Mouse (Mus musculus) midbrain, embryonic 15.5 days (tissue): ENCODE results near the gene Cd300lf. TPM values are rescaled to one million over a fixed set of nuclear protein-coding genes. Genes with fewer than 3 reads are reported as not detected.

ENCODE experiments used
- ATAC-seq: fragments of 200-750 bp; cut with Nextera tagmentation; replicated peaks from 2 replicates; pipeline ENCODE4 v1.8.0; 2017; ENCODE audit warnings: moderate TSS enrichment
- H3K27ac ChIP-seq: fragments of 300-500 bp; sonication (generic); 2 replicates; pipeline ENCODE4 v1.5.1; 2015; ENCODE audit warnings: mild to moderate bottlenecking, inconsistent platforms
- H3K27me3 ChIP-seq: fragments of 300-500 bp; sonication (generic); replicated peaks from 2 replicates; pipeline ENCODE4 v1.6.1; 2015; ENCODE audit warnings: inconsistent platforms
- H3K36me3 ChIP-seq: fragments of 300-500 bp; sonication (generic); replicated peaks from 2 replicates; pipeline ENCODE4 v1.6.1; 2015; ENCODE audit warnings: inconsistent platforms
- H3K4me1 ChIP-seq: fragments of 300-500 bp; sonication (generic); 2 replicates; pipeline ENCODE4 v1.6.1; 2015; ENCODE audit warnings: inconsistent platforms
- H3K4me2 ChIP-seq: fragments of 300-500 bp; sonication (generic); 2 replicates; pipeline ENCODE4 v1.6.1; 2015; ENCODE audit warnings: inconsistent platforms, mild to moderate bottlenecking, moderate library complexity
- H3K4me3 ChIP-seq: fragments of 300-500 bp; sonication (generic); 2 replicates; pipeline ENCODE4 v1.5.1; 2015; ENCODE audit warnings: mild to moderate bottlenecking, inconsistent platforms
- H3K9ac ChIP-seq: fragments of 300-500 bp; sonication (generic); 2 replicates; pipeline ENCODE4 v1.6.1; 2015; ENCODE audit warnings: mild to moderate bottlenecking, inconsistent platforms
- H3K9me3 ChIP-seq: fragments of 300-500 bp; sonication (generic); 2 replicates; pipeline ENCODE4 v1.6.1; 2016; ENCODE audit warnings: inconsistent platforms
- WGBS: fragments of 180-500 bp; shearing (Covaris S2); methylation state at CpG from one replicate; pipeline ENCODE4 v1.1.7; 2015; ENCODE audit warnings: mixed read lengths; 5-methylcytosine and 5-hydroxymethylcytosine counted together
- polyA plus RNA-seq: library from polyadenylated mRNA; unstranded; fragments of >200 nt; fragmentation: Nextera tagmentation; extraction: Ambion mirVana; gene quantifications from 2 replicates; pipeline ENCODE4 v1.2.1, GENCODE M21; 2015

Cd300lf gene
- polyA plus RNA-seq, 1 experiment from 2014 or later, result 0.27 TPM

DNA sequence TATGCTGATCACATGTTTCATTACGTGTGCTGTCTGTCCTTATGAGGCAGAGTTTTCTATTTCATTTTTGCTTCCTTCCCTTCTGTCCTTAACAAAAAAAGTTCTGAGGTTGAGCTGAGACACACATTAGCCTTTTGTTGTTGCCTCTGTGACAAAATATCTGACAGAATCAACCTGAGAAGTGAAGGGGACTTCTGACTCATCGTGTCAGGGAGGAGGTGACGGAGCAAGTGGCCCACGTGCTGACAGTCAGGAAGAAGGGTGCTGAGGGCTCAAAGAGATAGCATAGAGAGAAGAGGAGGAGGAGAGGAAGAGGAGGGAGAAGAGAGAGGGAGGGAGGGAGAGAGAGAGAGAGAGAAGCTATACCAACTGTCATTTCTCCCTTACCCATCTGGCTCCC lies 5.3 kb downstream of the Cd300lf start:
- Histone ChIP-seq H3K4me3 (no peak overlapping the region), H3K36me3 (no peaks in the 10 kb centered on the region), H3K9me3 (no peaks in the 10 kb centered on the region), H3K9ac (no peak overlapping the region), H3K27ac (no peak overlapping the region), H3K27me3 (no peaks in the 10 kb centered on the region), H3K4me1 (no peaks in the 10 kb centered on the region), H3K4me2 (no peak overlapping the region)
- ATAC-seq, result no peak
- 84% methylated on average over 4 of the region's 4 CpGs for WGBS

DNA sequence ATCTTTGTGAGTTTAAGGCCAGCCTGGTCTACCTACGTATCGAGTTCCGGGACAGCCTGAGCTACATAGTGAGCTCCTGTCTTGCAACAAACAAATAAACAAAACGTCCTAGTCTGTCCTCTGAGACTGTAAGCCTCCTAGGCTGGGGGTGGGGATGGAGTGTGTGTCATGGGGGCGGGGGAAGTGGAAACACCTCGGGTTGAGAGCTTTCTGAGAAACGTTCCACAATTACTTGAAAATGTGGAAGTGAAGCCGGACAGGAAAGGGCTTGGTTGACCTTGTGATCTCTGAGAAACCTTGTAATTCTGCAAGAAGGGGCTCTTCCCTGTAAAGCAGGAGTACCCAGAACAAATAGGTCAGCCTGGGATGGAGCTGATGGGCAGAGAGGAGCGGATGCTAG lies 14.4 kb downstream of the Cd300lf start:
- H3K9me3 ChIP-seq, result no peaks in the 10 kb centered on the region
- no peaks in the 10 kb centered on the region for H3K36me3 ChIP-seq
- H3K27me3 ChIP-seq, result no peaks in the 10 kb centered on the region
- 80% methylated on average over 9 of the region's 9 CpGs for whole genome bisulfite sequencing
- no peak overlapping the region for H3K9ac ChIP-seq
- no peak overlapping the region for H3K4me2 ChIP-seq
- H3K27ac ChIP-seq, result no peak overlapping the region
- ATAC-seq, result no peak
- H3K4me3 ChIP-seq, result no peak overlapping the region
- no peaks in the 10 kb centered on the region for H3K4me1 ChIP-seq

DNA sequence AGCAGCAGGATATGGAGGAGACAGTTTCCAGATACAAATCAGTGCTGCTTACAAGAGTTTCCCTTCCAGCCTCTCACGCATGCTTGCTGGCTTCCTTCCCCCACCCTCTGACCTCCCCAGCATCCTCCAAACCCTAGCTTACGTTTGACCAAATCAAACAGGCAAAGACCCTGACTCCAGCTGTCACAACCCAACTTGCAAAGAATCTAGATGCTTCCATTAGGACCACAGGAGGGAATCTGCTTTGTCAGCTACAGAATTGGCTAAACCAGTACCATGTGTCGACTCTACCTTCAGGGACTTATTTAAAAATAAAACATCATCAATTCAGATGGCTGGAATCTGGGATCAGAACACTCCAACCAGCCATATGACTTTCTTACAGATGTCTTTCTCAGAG lies 21.6 kb downstream of the Cd300lf start:
- no peaks in the 10 kb centered on the region for H3K9me3 ChIP-seq
- H3K4me1 ChIP-seq, result peaks cover 4% of the 10 kb centered on the region; the same call in 1 of the 2 replicates
- no peak overlapping the region for H3K27ac ChIP-seq
- no peak overlapping the region for H3K4me3 ChIP-seq
- ATAC-seq, result no peak
- H3K36me3 ChIP-seq, result no peaks in the 10 kb centered on the region
- H3K27me3 ChIP-seq, result no peaks in the 10 kb centered on the region
- WGBS, result 64% methylated on average over 3 of the region's 3 CpGs
- H3K4me2 ChIP-seq, result no peak overlapping the region
- no peak overlapping the region for H3K9ac ChIP-seq

- Histone ChIP-seq H3K36me3 (no peaks in the 10 kb centered on the region), H3K27me3 (no peaks in the 10 kb centered on the region), H3K4me3 (no peak overlapping the region), H3K27ac (no peak overlapping the region), H3K4me2 (no peak overlapping the region), H3K9ac (no peak overlapping the region), H3K4me1 (peaks cover 4% of the 10 kb centered on the region; the same call in 1 of the 2 replicates), H3K9me3 (no peaks in the 10 kb centered on the region)
- WGBS, result 83% methylated on average over 4 of the region's 5 CpGs
- no peak for ATAC-seq
Measured at GRCm38 (mm10) chr11:115110271-115110670, 23.5 kb downstream of the Cd300lf start.

GRCm38 (mm10) chr11:115108176-115108575 lies 25.6 kb downstream of the Cd300lf start:
- 89% methylated on average over 8 of the region's 8 CpGs for WGBS
- no peak overlapping the region for H3K27ac ChIP-seq
- no peaks in the 10 kb centered on the region for H3K27me3 ChIP-seq
- H3K4me3 ChIP-seq, result no peak overlapping the region
- H3K4me2 ChIP-seq, result no peak overlapping the region
- ATAC-seq, result no peak
- no peaks in the 10 kb centered on the region for H3K9me3 ChIP-seq
- H3K4me1 ChIP-seq, result peaks cover 4% of the 10 kb centered on the region; the same call in 1 of the 2 replicates
- no peak overlapping the region for H3K9ac ChIP-seq
- no peaks in the 10 kb centered on the region for H3K36me3 ChIP-seq

DNA sequence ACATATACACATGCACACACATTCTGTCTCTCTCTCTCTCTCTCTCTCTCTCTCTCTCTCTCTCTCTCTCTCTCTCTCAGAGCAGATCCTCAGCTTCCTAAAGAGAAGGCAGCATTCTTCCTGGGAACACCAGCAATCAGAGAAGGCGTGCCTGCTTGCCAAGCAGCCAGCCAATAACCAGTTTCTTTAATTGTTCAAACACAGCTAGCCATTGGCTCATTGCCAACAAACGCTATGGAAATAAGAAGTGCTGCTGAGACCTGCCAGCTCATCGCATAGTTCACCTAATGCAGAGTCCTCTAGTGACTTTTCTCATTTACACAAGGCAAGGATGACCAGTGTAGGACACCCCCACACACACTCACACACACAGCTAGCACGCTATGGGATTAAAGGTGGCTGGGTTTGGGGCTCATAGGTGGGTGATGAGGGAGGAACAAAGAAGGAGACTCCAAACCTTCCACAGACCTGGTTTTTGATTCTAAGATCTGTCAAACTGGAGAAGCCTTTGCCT lies 26.3 kb downstream of the Cd300lf start:
- H3K4me3 ChIP-seq, result no peak overlapping the region
- H3K4me1 ChIP-seq, result peaks cover 4% of the 10 kb centered on the region; the same call in 1 of the 2 replicates
- no peak overlapping the region for H3K27ac ChIP-seq
- H3K9me3 ChIP-seq, result no peaks in the 10 kb centered on the region
- WGBS, result 28% methylated on average over 4 of the region's 4 CpGs
- ATAC-seq, result no peak
- H3K36me3 ChIP-seq, result no peaks in the 10 kb centered on the region
- H3K27me3 ChIP-seq, result no peaks in the 10 kb centered on the region
- no peak overlapping the region for H3K9ac ChIP-seq
- H3K4me2 ChIP-seq, result no peak overlapping the region

DNA sequence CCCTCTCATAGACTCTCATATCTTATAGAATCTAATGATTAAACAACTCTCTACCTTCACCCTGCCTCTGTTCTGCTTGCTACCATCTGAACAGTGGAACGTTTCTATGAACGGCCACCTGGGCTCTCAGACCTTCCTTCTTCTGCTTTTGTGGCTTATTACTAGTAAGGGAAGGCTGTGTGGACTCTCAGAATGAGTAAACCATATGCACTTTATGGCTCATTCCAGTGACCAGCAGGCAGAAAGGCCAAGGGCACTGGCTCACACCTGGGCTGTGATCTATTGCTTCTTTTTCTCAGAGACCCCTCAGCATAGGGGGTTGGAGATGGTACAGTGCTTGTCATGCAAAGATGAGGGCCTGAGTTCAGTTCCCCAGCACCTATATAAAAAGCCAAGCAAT lies 27.2 kb downstream of the Cd300lf start:
- Histone ChIP-seq H3K4me3 (no peak overlapping the region), H3K9me3 (no peaks in the 10 kb centered on the region), H3K4me1 (peaks cover 4% of the 10 kb centered on the region; the same call in 1 of the 2 replicates), H3K9ac (no peak overlapping the region), H3K36me3 (no peaks in the 10 kb centered on the region), H3K4me2 (no peak overlapping the region), H3K27me3 (no peaks in the 10 kb centered on the region), H3K27ac (no peak overlapping the region)
- WGBS, result 86% methylated on average over 2 of the region's 2 CpGs
- ATAC-seq, result no peak

DNA sequence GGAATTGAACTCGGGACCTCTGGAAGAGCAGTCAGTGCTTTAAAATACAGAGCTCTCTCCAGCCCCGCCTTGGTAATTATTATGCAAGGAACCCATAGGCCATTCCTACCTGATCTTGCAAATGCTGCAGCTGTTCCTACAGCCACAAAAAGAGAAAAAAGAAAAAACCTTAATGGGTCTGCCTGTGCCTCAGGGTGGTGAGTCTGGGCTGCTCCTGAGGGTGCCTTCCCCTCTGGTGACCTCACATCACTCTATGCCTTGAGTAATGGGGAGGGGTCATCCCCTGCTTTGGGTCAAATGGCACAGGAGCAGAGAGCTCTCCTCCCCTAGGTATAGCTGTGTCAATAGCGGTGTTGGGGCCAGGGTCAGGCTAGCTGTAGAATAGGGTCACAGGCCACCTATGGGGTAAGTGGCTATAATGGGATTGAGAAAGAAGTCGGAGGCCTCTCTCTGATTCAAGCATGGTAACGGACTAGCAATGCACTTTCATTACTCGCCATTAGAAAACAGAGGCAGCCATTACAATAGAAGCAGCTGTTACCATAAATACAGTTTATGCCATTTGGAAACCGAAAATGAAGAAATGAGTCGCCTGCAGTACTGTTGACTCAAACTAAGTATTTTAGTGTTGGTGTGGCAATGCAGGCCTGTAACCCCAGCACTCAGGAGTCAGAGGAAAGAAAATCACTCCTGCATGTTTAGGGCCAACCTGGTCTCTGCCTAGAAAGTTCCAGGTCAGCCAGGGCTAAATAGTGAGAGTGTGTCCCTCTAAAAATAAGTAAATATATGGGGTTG lies 28.8 kb downstream of the Cd300lf start:
- no peak overlapping the region for H3K9ac ChIP-seq
- no peaks in the 10 kb centered on the region for H3K36me3 ChIP-seq
- H3K27me3 ChIP-seq, result no peaks in the 10 kb centered on the region
- no peak overlapping the region for H3K4me2 ChIP-seq
- H3K27ac ChIP-seq, result no peak overlapping the region
- ATAC-seq, result no peak
- H3K9me3 ChIP-seq, result no peaks in the 10 kb centered on the region
- no peak overlapping the region for H3K4me3 ChIP-seq
- H3K4me1 ChIP-seq, result peaks cover 4% of the 10 kb centered on the region; the same call in 1 of the 2 replicates
- WGBS, result 69% methylated on average over 8 of the region's 8 CpGs

- Histone ChIP-seq H3K27ac (no peak overlapping the region), H3K9me3 (no peaks in the 10 kb centered on the region), H3K36me3 (no peaks in the 10 kb centered on the region), H3K9ac (no peak overlapping the region), H3K4me1 (peaks cover 4% of the 10 kb centered on the region; the same call in 1 of the 2 replicates), H3K27me3 (no peaks in the 10 kb centered on the region), H3K4me3 (no peak overlapping the region), H3K4me2 (no peak overlapping the region)
- WGBS, result 89% methylated on average over 25 of the region's 25 CpGs
- ATAC-seq, result no peak
Measured at GRCm38 (mm10) chr11:115103470-115104413, 30.1 kb downstream of the Cd300lf start.

DNA sequence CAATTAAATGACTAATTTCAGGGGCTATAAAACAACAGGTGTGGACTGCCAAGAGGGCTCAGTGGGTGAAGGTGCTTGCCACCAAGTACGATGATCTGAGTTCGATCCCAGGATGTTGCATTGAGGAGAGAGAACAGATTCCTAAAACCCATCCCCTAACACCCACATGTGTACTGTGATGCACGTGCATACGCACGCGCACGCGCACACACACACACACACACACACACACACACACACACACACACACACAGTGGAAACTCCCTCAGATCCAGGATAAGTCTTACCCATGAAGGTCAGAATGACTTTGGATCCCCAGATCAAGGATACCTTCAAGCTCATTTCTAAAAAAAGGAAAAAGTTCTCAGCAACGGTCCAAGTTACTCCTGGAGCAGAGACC lies 31.7 kb downstream of the Cd300lf start:
- Histone ChIP-seq H3K9me3 (no peaks in the 10 kb centered on the region), H3K4me2 (no peak overlapping the region), H3K27me3 (no peaks in the 10 kb centered on the region), H3K36me3 (no peaks in the 10 kb centered on the region), H3K4me1 (no peaks in the 10 kb centered on the region), H3K27ac (no peak overlapping the region), H3K4me3 (no peak overlapping the region), H3K9ac (no peak overlapping the region)
- no peak for ATAC-seq
- WGBS, result 93% methylated on average over 9 of the region's 9 CpGs

- Histone ChIP-seq H3K4me3 (no peak overlapping the region), H3K9me3 (no peaks in the 10 kb centered on the region), H3K9ac (no peak overlapping the region), H3K36me3 (no peaks in the 10 kb centered on the region), H3K4me2 (no peak overlapping the region), H3K27ac (no peak overlapping the region), H3K27me3 (no peaks in the 10 kb centered on the region), H3K4me1 (no peaks in the 10 kb centered on the region)
- ATAC-seq, result no peak
- 71% methylated on average over 6 of the region's 6 CpGs for WGBS
Measured at GRCm38 (mm10) chr11:115101615-115102051, 32.2 kb downstream of the Cd300lf start.

- H3K9me3 ChIP-seq, result no peaks in the 10 kb centered on the region
- WGBS, result 73% methylated on average over 7 of the region's 7 CpGs
- no peak for ATAC-seq
- H3K27me3 ChIP-seq, result no peaks in the 10 kb centered on the region
- no peak overlapping the region for H3K4me2 ChIP-seq
- no peak overlapping the region for H3K27ac ChIP-seq
- H3K4me3 ChIP-seq, result no peak overlapping the region
- no peak overlapping the region for H3K9ac ChIP-seq
- no peaks in the 10 kb centered on the region for H3K36me3 ChIP-seq
- no peaks in the 10 kb centered on the region for H3K4me1 ChIP-seq
Measured at GRCm38 (mm10) chr11:115100741-115101140, 33.1 kb downstream of the Cd300lf start.
